Mouse (Mus musculus) midbrain, embryonic 16.5 days (tissue): ENCODE data around the gene Cdh5. TPM values are rescaled to one million over a fixed set of nuclear protein-coding genes. Genes with fewer than 3 reads are reported as not detected.
A peak's percentile ranks its signal among the peaks of the same experiment; 100 is the strongest.
"Not testable (repeated sequence)": the region's sequence is repeated elsewhere in the genome, so short reads cannot be mapped to it uniquely, and the experiment has no call there.

Experiments used
- ATAC-seq: fragments of 200-750 bp; cut with Nextera tagmentation; 2 replicates; pipeline ENCODE4 v1.8.0; 2017; ENCODE audit warnings: moderate TSS enrichment
- H3K27ac ChIP-seq: fragments of 300-500 bp; sonication (generic); 2 replicates; pipeline ENCODE4 v1.5.1; 2014; ENCODE audit warnings: mild to moderate bottlenecking, low read length, mixed read lengths
- H3K27me3 ChIP-seq: fragments of 300-500 bp; sonication (generic); 2 replicates; pipeline ENCODE4 v1.6.1; 2014; ENCODE audit warnings: low read depth, low read length, mixed read lengths; ENCODE audit not compliant: control insufficient read depth, insufficient read depth
- H3K36me3 ChIP-seq: fragments of 300-500 bp; sonication (generic); 2 replicates; pipeline ENCODE4 v1.6.1; 2014; ENCODE audit warnings: mild to moderate bottlenecking, low read length, moderate library complexity, mixed read lengths; ENCODE audit not compliant: control insufficient read depth, insufficient read depth
- H3K4me1 ChIP-seq: fragments of 300-500 bp; sonication (generic); 2 replicates; pipeline ENCODE4 v1.6.1; 2014; ENCODE audit warnings: mild to moderate bottlenecking, low read length, mixed read lengths; ENCODE audit not compliant: control insufficient read depth, insufficient read depth
- H3K4me2 ChIP-seq: fragments of 300-500 bp; sonication (generic); 2 replicates; pipeline ENCODE4 v1.6.1; 2014; ENCODE audit warnings: mild to moderate bottlenecking, low read length, mixed read lengths
- H3K4me3 ChIP-seq: fragments of 300-500 bp; sonication (generic); 2 replicates; pipeline ENCODE4 v1.5.1; 2014; ENCODE audit warnings: low read depth, mild to moderate bottlenecking, low read length, moderate library complexity, mixed read lengths
- H3K9ac ChIP-seq: fragments of 300-500 bp; sonication (generic); 2 replicates; pipeline ENCODE4 v1.6.1; 2014; ENCODE audit warnings: low read depth, low read length, mixed read lengths
- H3K9me3 ChIP-seq: fragments of 300-500 bp; sonication (generic); replicated peaks from 2 replicates; pipeline ENCODE4 v1.6.1; 2014; ENCODE audit warnings: mild to moderate bottlenecking, low read length, mixed read lengths; ENCODE audit not compliant: control insufficient read depth, poor library complexity, severe bottlenecking
- WGBS: fragments of 180-500 bp; shearing (Covaris S2); extraction: QIAGEN DNeasy Blood & Tissue Kit; methylation state at CpG from one replicate; pipeline ENCODE4 v1.1.7; 2014; 5-methylcytosine and 5-hydroxymethylcytosine counted together
- polyA plus RNA-seq: library from polyadenylated mRNA; unstranded; fragments of >200 nt; fragmentation: Nextera tagmentation; extraction: Ambion mirVana; gene quantifications from 2 replicates; pipeline ENCODE4 v1.2.1, GENCODE M21; 2015

The Cdh5 gene
- polyA plus RNA-seq, 1 experiment from 2014 or later = 9.5 TPM

GRCm38 (mm10) chr8:104068421-104069035 lies 32.9 kb upstream of the Cdh5 start:
- H3K36me3 ChIP-seq = no peaks in the 10 kb centered on the region
- no peaks in the 10 kb centered on the region for H3K4me1 ChIP-seq
- H3K27me3 ChIP-seq = no peaks in the 10 kb centered on the region
- no peak overlapping the region for H3K4me2 ChIP-seq
- ATAC-seq = no peak
- 84% methylated on average over 15 of the region's 15 CpGs for WGBS
- H3K9me3 ChIP-seq = no peaks in the 10 kb centered on the region
- no peak overlapping the region for H3K27ac ChIP-seq
- H3K4me3 ChIP-seq = no peak overlapping the region
- H3K9ac ChIP-seq = no peak overlapping the region

GRCm38 (mm10) chr8:104070201-104070865 lies 31.1 kb upstream of the Cdh5 start:
- not testable (repeated sequence) for H3K4me3 ChIP-seq, H3K4me1 ChIP-seq, H3K4me2 ChIP-seq, H3K27me3 ChIP-seq, H3K9me3 ChIP-seq, H3K9ac ChIP-seq, H3K36me3 ChIP-seq, H3K27ac ChIP-seq, ATAC-seq
- WGBS = 78% methylated on average over 7 of the region's 9 CpGs

- no peak overlapping the region for H3K9ac ChIP-seq
- H3K4me1 ChIP-seq = no peaks in the 10 kb centered on the region
- H3K4me3 ChIP-seq = no peak overlapping the region
- 90% methylated on average over 10 of the region's 10 CpGs for WGBS
- H3K27ac ChIP-seq = no peak overlapping the region
- no peaks in the 10 kb centered on the region for H3K36me3 ChIP-seq
- no peaks in the 10 kb centered on the region for H3K27me3 ChIP-seq
- H3K4me2 ChIP-seq = no peak overlapping the region
- no peak for ATAC-seq
- H3K9me3 ChIP-seq = no peaks in the 10 kb centered on the region
Measured at GRCm38 (mm10) chr8:104070949-104071348, 30.5 kb upstream of the Cdh5 start.

- no peaks in the 10 kb centered on the region for H3K27me3 ChIP-seq
- H3K4me2 ChIP-seq = no peak overlapping the region
- H3K9ac ChIP-seq = no peak overlapping the region
- no peak overlapping the region for H3K27ac ChIP-seq
- no peak overlapping the region for H3K4me3 ChIP-seq
- WGBS = 92% methylated on average over 6 of the region's 6 CpGs
- no peaks in the 10 kb centered on the region for H3K36me3 ChIP-seq
- no peaks in the 10 kb centered on the region for H3K4me1 ChIP-seq
- 0 out of 2 replicates have a peak, but pooled peaks have one; percentile 21 for ATAC-seq
- no peaks in the 10 kb centered on the region for H3K9me3 ChIP-seq
Measured at GRCm38 (mm10) chr8:104075079-104075478, 26.3 kb upstream of the Cdh5 start.

- WGBS = 31% methylated on average over 8 of the region's 8 CpGs
- no peak overlapping the region for H3K27ac ChIP-seq
- H3K4me2 ChIP-seq = no peak overlapping the region
- H3K9me3 ChIP-seq = no peaks in the 10 kb centered on the region
- H3K4me1 ChIP-seq = no peaks in the 10 kb centered on the region
- H3K36me3 ChIP-seq = no peaks in the 10 kb centered on the region
- H3K27me3 ChIP-seq = no peaks in the 10 kb centered on the region
- no peak overlapping the region for H3K9ac ChIP-seq
- H3K4me3 ChIP-seq = no peak overlapping the region
- ATAC-seq = peak; percentile 71; the same call in 1 of the 2 replicates
Measured at GRCm38 (mm10) chr8:104076541-104077412, 24.6 kb upstream of the Cdh5 start.

GRCm38 (mm10) chr8:104078091-104078490 lies 23.3 kb upstream of the Cdh5 start:
- no peak overlapping the region for H3K4me3 ChIP-seq
- ATAC-seq = no peak
- no peaks in the 10 kb centered on the region for H3K36me3 ChIP-seq
- H3K27ac ChIP-seq = no peak overlapping the region
- no peak overlapping the region for H3K4me2 ChIP-seq
- H3K9ac ChIP-seq = no peak overlapping the region
- H3K27me3 ChIP-seq = no peaks in the 10 kb centered on the region
- no peaks in the 10 kb centered on the region for H3K4me1 ChIP-seq
- WGBS = 58% methylated on average over 7 of the region's 7 CpGs
- H3K9me3 ChIP-seq = no peaks in the 10 kb centered on the region

- no peaks in the 10 kb centered on the region for H3K9me3 ChIP-seq
- 80% methylated on average over 10 of the region's 10 CpGs for WGBS
- H3K36me3 ChIP-seq = no peaks in the 10 kb centered on the region
- H3K27me3 ChIP-seq = no peaks in the 10 kb centered on the region
- no peaks in the 10 kb centered on the region for H3K4me1 ChIP-seq
- no peak for ATAC-seq
- no peak overlapping the region for H3K9ac ChIP-seq
- no peak overlapping the region for H3K4me3 ChIP-seq
- H3K27ac ChIP-seq = no peak overlapping the region
- no peak overlapping the region for H3K4me2 ChIP-seq
Measured at GRCm38 (mm10) chr8:104085281-104085680, 16.1 kb upstream of the Cdh5 start.

GRCm38 (mm10) chr8:104086615-104087014 lies 14.8 kb upstream of the Cdh5 start:
- Histone ChIP-seq H3K4me3 (no peak overlapping the region), H3K4me2 (no peak overlapping the region), H3K27me3 (no peaks in the 10 kb centered on the region), H3K4me1 (no peaks in the 10 kb centered on the region), H3K36me3 (no peaks in the 10 kb centered on the region), H3K9me3 (no peaks in the 10 kb centered on the region), H3K9ac (no peak overlapping the region), H3K27ac (no peak overlapping the region)
- 75% methylated on average over 2 of the region's 2 CpGs for WGBS
- ATAC-seq = no peak

- H3K9ac ChIP-seq = no peak overlapping the region
- no peaks in the 10 kb centered on the region for H3K36me3 ChIP-seq
- no peak overlapping the region for H3K4me2 ChIP-seq
- H3K27me3 ChIP-seq = no peaks in the 10 kb centered on the region
- no peak for ATAC-seq
- WGBS = 52% methylated on average over 1 of the region's 1 CpGs
- no peaks in the 10 kb centered on the region for H3K4me1 ChIP-seq
- no peaks in the 10 kb centered on the region for H3K9me3 ChIP-seq
- no peak overlapping the region for H3K27ac ChIP-seq
- no peak overlapping the region for H3K4me3 ChIP-seq
Measured at GRCm38 (mm10) chr8:104087091-104087490, 14.3 kb upstream of the Cdh5 start.
